Mouse (Mus musculus) CH12.LX (cell line): ENCODE data around the gene Ift81. TPM values are rescaled to one million over a fixed set of nuclear protein-coding genes. Genes with fewer than 3 reads are reported as not detected.

Experiments
- DNase-seq: peaks from one replicate; pipeline ENCODE4 v3.0.0-alpha.2; 2013; ENCODE audit errors: extremely low read depth
- H3K27ac ChIP-seq: 2 replicates; pipeline ENCODE4 v1.5.1; 2012; ENCODE audit warnings: low read depth, mild to moderate bottlenecking, control low read depth, moderate library complexity; ENCODE audit not compliant: insufficient read depth
- H3K27me3 ChIP-seq: replicated peaks from 2 replicates; pipeline ENCODE3; 2012; ENCODE audit warnings: inconsistent platforms
- H3K36me3 ChIP-seq, 2 experiments: replicated peaks in 1 of 2; 2 replicates each; pipeline versions ENCODE3 to v1.6.1; 2012; ENCODE audit warnings: inconsistent platforms in 1 of 2, low read length in 1 of 2, mild to moderate bottlenecking in 1 of 2, mixed read lengths in 1 of 2, moderate library complexity in 1 of 2; ENCODE audit not compliant: control insufficient read depth in 1 of 2, insufficient read depth in 1 of 2
- H3K4me1 ChIP-seq, 2 experiments: 2 replicates each; pipeline ENCODE4 v1.6.1; 2012; ENCODE audit warnings: inconsistent platforms in 1 of 2, moderate library complexity in 1 of 2; ENCODE audit not compliant: insufficient read depth in 2 of 2, control insufficient read depth in 1 of 2
- H3K4me2 ChIP-seq: 2 replicates; pipeline ENCODE4 v1.6.1; 2012; ENCODE audit warnings: low read depth, mild to moderate bottlenecking, control low read depth; ENCODE audit not compliant: poor library complexity, insufficient read depth, severe bottlenecking
- H3K4me3 ChIP-seq, 3 experiments: fragments of 150-350 bp in 1 of 3; sonication (generic) in 1 of 3; replicated peaks in 1 of 3; 2 replicates each; pipeline versions ENCODE3 to v1.5.1; 2011 to 2012; ENCODE audit warnings: low read depth in 2 of 3, low read length in 2 of 3, mild to moderate bottlenecking in 2 of 3, moderate library complexity in 2 of 3, control low read depth in 1 of 3, improper control_type of control experiment in 1 of 3, inconsistent platforms in 1 of 3, mixed read lengths in 1 of 3; ENCODE audit not compliant: poor library complexity in 1 of 3
- H3K79me2 ChIP-seq: replicated peaks from 2 replicates; pipeline ENCODE4 v1.6.1; 2012; ENCODE audit warnings: mild to moderate bottlenecking, moderate library complexity; ENCODE audit not compliant: control insufficient read depth, poor library complexity, insufficient read depth, severe bottlenecking; ENCODE audit errors: extremely low read depth
- H3K9ac ChIP-seq: 2 replicates; pipeline ENCODE4 v1.6.1; 2012; ENCODE audit warnings: low read depth, mild to moderate bottlenecking, control low read depth, moderate library complexity; ENCODE audit not compliant: insufficient read depth
- H3K9me3 ChIP-seq: replicated peaks from 2 replicates; pipeline ENCODE3; 2012; ENCODE audit warnings: low read length, inconsistent platforms, mixed read lengths
- ELF1 ChIP-seq: IDR thresholded peaks from 2 replicates; pipeline ENCODE4 v1.6.1; 2014; ENCODE audit warnings: low read depth, mild to moderate bottlenecking, inconsistent platforms, low read length, improper control_type of control experiment
- EP300 ChIP-seq: IDR thresholded peaks from 2 replicates; pipeline ENCODE4 v1.6.1; 2011; ENCODE audit warnings: low read length, improper control_type of control experiment
- GABPA ChIP-seq: IDR thresholded peaks from 2 replicates; pipeline ENCODE4 v1.6.1; 2012; ENCODE audit warnings: low read depth, low read length, improper control_type of control experiment, inconsistent platforms; ENCODE audit not compliant: insufficient replicate concordance
- HCFC1 ChIP-seq: IDR thresholded peaks from 2 replicates; pipeline ENCODE4 v1.6.1; 2012; ENCODE audit warnings: low read depth, mild to moderate bottlenecking, inconsistent platforms, low read length, improper control_type of control experiment
- IRF4 ChIP-seq: IDR thresholded peaks from 2 replicates; pipeline ENCODE4 v1.6.1; 2014; ENCODE audit warnings: low read depth, mild to moderate bottlenecking, inconsistent platforms, low read length, improper control_type of control experiment
- JUN ChIP-seq: IDR thresholded peaks from 2 replicates; pipeline ENCODE4 v1.6.1; 2011; ENCODE audit warnings: low read depth, mild to moderate bottlenecking, low read length, improper control_type of control experiment, moderate library complexity; ENCODE audit not compliant: insufficient read depth
- MXI1 ChIP-seq: IDR thresholded peaks from 2 replicates; pipeline ENCODE4 v1.6.1; 2011; ENCODE audit warnings: mild to moderate bottlenecking, low read depth, low read length, improper control_type of control experiment
- MYC ChIP-seq: IDR thresholded peaks from 2 replicates; pipeline ENCODE4 v1.6.1; 2011; ENCODE audit warnings: low read depth, mild to moderate bottlenecking, improper control_type of control experiment, low read length
- PAX5 ChIP-seq: IDR thresholded peaks from 2 replicates; pipeline ENCODE4 v1.6.1; 2012; ENCODE audit warnings: low read length, inconsistent platforms, mixed read lengths
- POLR2A ChIP-seq: IDR thresholded peaks from 2 replicates; pipeline ENCODE4 v1.6.1; 2011; ENCODE audit warnings: low read depth, mild to moderate bottlenecking, improper control_type of control experiment, low read length
- SIN3A ChIP-seq: IDR thresholded peaks from 2 replicates; pipeline ENCODE4 v1.6.1; 2012; ENCODE audit warnings: low read length, improper control_type of control experiment, inconsistent platforms
- SMC3 ChIP-seq: IDR thresholded peaks from 2 replicates; pipeline ENCODE4 v1.6.1; 2011; ENCODE audit warnings: low read depth, low read length, improper control_type of control experiment
- TBP ChIP-seq: conservative IDR thresholded peaks from 2 replicates; pipeline ENCODE4 v1.6.1; 2011; ENCODE audit warnings: low read depth, low read length, improper control_type of control experiment
- UBTF ChIP-seq: IDR thresholded peaks from 2 replicates; pipeline ENCODE4 v1.6.1; 2012; ENCODE audit warnings: low read depth, mild to moderate bottlenecking, inconsistent platforms, low read length, improper control_type of control experiment, moderate library complexity
- USF1 ChIP-seq: IDR thresholded peaks from 2 replicates; pipeline ENCODE4 v1.6.1; 2014; ENCODE audit warnings: low read depth, mild to moderate bottlenecking, inconsistent platforms, low read length, improper control_type of control experiment
- ZNF384 ChIP-seq: IDR thresholded peaks from 2 replicates; pipeline ENCODE4 v1.6.1; 2012; ENCODE audit warnings: low read depth, low read length, improper control_type of control experiment, inconsistent platforms
- dilution Hi-C: fragments of 300-500 bp; cut with MboI; formaldehyde crosslinking; loops from 2 replicates; pipeline ENCODE4 v1.14.3; 2020; ENCODE audit warnings: low sequenced_read_pairs; ENCODE audit not compliant: extremely low pct_unique_long_range_greater_than_20kb, extremely low pct_ligation_motif_present
- in situ Hi-C: fragments of 300-500 bp; cut with MboI; formaldehyde crosslinking; loops from 3 replicates; pipeline ENCODE4 v1.14.3; 2019; ENCODE audit warnings: low sequenced_read_pairs, low pct_ligation_motif_present, low pct_unique_long_range_greater_than_20kb, mixed read lengths
- polyA plus RNA-seq: library from polyadenylated mRNA; unstranded; fragments of >175 nt; gene quantifications from 2 replicates; pipeline ENCODE4 v1.2.1, GENCODE M21; 2012; ENCODE audit warnings: low read depth; ENCODE audit not compliant: insufficient read length
- total RNA-seq, 2 experiments: library from RNA; depleted of rRNA; stranded (reverse); fragments of 300-350 nt in 1 of 2; fragments of >200 nt in 1 of 2; gene quantifications; 2 replicates each; pipeline ENCODE4 v1.2.3; 2012 to 2014

Ift81 gene
- total and polyA plus RNA-seq, 3 experiments = 3.1 to 5.0 (median 4.1) TPM

GRCm38 (mm10) chr5:122513421-122514126, 100.7 kb downstream of the Ift81 start:
- dilution Hi-C loops = no loop called here
- Histone ChIP-seq H3K27ac (no peak overlapping the region), H3K9me3 (no peaks in the 10 kb centered on the region), H3K27me3 (no peaks in the 10 kb centered on the region), H3K4me2 (no peak overlapping the region), H3K9ac (no peak overlapping the region), H3K4me3 (no peak overlapping the region), H3K36me3 (no peaks in the 10 kb centered on the region), H3K4me1 (peaks cover 9 to 21% of the 10 kb centered on the region in 2 experiments), H3K79me2 (no peaks in the 10 kb centered on the region)
- TF ChIP-seq SMC3 (no peak), USF1 (no peak), PAX5 (no peak), HCFC1 (no peak), JUN (no peak)
- in situ Hi-C loops = loop anchor here (25.0 kb wide), 1 partner anchor 99 kb away; the partner anchor contains the start of gene Ift81
- no peak for DNase-seq

GRCm38 (mm10) chr5:122512011-122512410, 102.3 kb downstream of the Ift81 start:
- peaks cover 3% of the 10 kb centered on the region for H3K9me3 ChIP-seq
- no peak for TF ChIP-seq UBTF
- TF ChIP-seq GABPA = no peak
- no peak for TF ChIP-seq POLR2A
- TF ChIP-seq ELF1 = no peak
- TF ChIP-seq ZNF384 = no peak
- TF ChIP-seq SIN3A = no peak
- TF ChIP-seq TBP = no peak
- TF ChIP-seq IRF4 = no peak
- no peak for TF ChIP-seq EP300
- no peak for TF ChIP-seq MYC
- no peak for TF ChIP-seq MXI1
- no peak overlapping the region for H3K27ac ChIP-seq
- in situ Hi-C loops = loop anchor here (25.0 kb wide), 1 partner anchor 100 kb away; the partner anchor contains the start of gene Ift81
- no peaks in the 10 kb centered on the region for H3K79me2 ChIP-seq
- peaks cover 6 to 21% of the 10 kb centered on the region in 2 experiments for H3K4me1 ChIP-seq
- H3K4me2 ChIP-seq = no peak overlapping the region
- H3K27me3 ChIP-seq = no peaks in the 10 kb centered on the region
- no peaks in the 10 kb centered on the region for H3K36me3 ChIP-seq
- dilution Hi-C loops = no loop called here
- H3K4me3 ChIP-seq = no peak overlapping the region
- no peak for DNase-seq
- no peak overlapping the region for H3K9ac ChIP-seq
